In genomic region chr10:80987709-80988441, GRCm38 (mm10) we compare ENCODE assay signal across 8 mouse cellular contexts. TPM values are rescaled to one million over a fixed set of nuclear protein-coding genes. Genes with fewer than 3 reads are reported as not detected.
DNase-seq lines count a peak whose midpoint lies in the region; ATAC-seq lines count a peak whose summit lies in the region.

No protein-coding gene starts in this region.

- H3K4me1 ChIP-seq in forebrain, embryonic 13.5 days = peaks cover 11% of the 10 kb centered on the region

- no peak overlapping the region for H3K9ac ChIP-seq in forebrain, embryonic 13.5 days

- peaks cover 61% of the 10 kb centered on the region for H3K27me3 ChIP-seq in forebrain, embryonic 13.5 days

- WGBS in forebrain, embryonic 13.5 days = 10% methylated on average over 10 of the region's 10 CpGs

- H3K4me3 ChIP-seq in forebrain, embryonic 13.5 days = no peak overlapping the region

- no peak overlapping the region for H3K27ac ChIP-seq in forebrain, embryonic 13.5 days

- H3K4me2 ChIP-seq in forebrain, embryonic 13.5 days = no peak overlapping the region

- H3K9me3 ChIP-seq in forebrain, embryonic 13.5 days (replicated peaks) = no peaks in the 10 kb centered on the region

- H3K36me3 ChIP-seq in forebrain, embryonic 13.5 days (ENCODE audit: poor library complexity, severe bottlenecking) = no peaks in the 10 kb centered on the region

- peak; percentile 87 for ATAC-seq in forebrain, embryonic 13.5 days

- DNase-seq in MN1 (ENCODE audit: low spot score) = peak; percentile 89
- peak; percentile 79 for DNase-seq in cerebellum, adult 11 months
- DNase-seq in heart, postnatal 36 days = peak; percentile 85 to 87
- DNase-seq in layer of hippocampus, postnatal 10 days (ENCODE audit: low spot score in 2 of 2) = peak; percentile 78 to 80
- peak; percentile 93 for DNase-seq in lung, postnatal 36 days
- peak; percentile 61 for DNase-seq in retina, adult 2 months (ENCODE audit: low read depth, low spot score)
- DNase-seq in urinary bladder, adult 18-20 months (ENCODE audit: low spot score in 2 of 2) = peak; percentile 67 to 83

- intact Hi-C loops in heart, postnatal 36 days (cut with DNase I) = loop anchor here (1.0 kb wide), 1 partner anchor 60 kb away; no protein-coding TSS in a partner anchor

RNA-seq across cellular contexts. Expression of gene Gng7, which starts 26.9 kb away (rescaled TPM):
- 14.8 and 17.6 TPM in 2 replicates for polyA plus RNA-seq in forebrain, embryonic 13.5 days (2015; fragmentation: Nextera tagmentation; extraction: Ambion mirVana)
- total RNA-seq in heart, postnatal 36 days (2021) = under 1 TPM; 0.22 to 0.67 TPM
- total RNA-seq in layer of hippocampus, postnatal 10 days (2021) = 100 to 1,000 TPM; 145 to 156 TPM

RNA-seq across cellular contexts. Expression of gene Diras1, which starts 37.6 kb away (rescaled TPM):
- 13.4 and 15.0 TPM in 2 replicates for polyA plus RNA-seq in forebrain, embryonic 13.5 days (2015; fragmentation: Nextera tagmentation; extraction: Ambion mirVana)
- total RNA-seq in heart, postnatal 36 days (2021) = not detected
- 100 to 1,000 TPM in 1 of 2 experiments, 10 to 100 TPM in 1; 92.4 to 110 TPM for total RNA-seq in layer of hippocampus, postnatal 10 days (2021)

RNA-seq across cellular contexts. Expression of gene Slc39a3, which starts 49.4 kb away (rescaled TPM):
- 33.4 and 37.8 TPM in 2 replicates for polyA plus RNA-seq in forebrain, embryonic 13.5 days (2015; fragmentation: Nextera tagmentation; extraction: Ambion mirVana)
- total RNA-seq in heart, postnatal 36 days (2021) = 10 to 100 TPM; 14.5 to 14.6 TPM
- total RNA-seq in layer of hippocampus, postnatal 10 days (2021) = 10 to 100 TPM; 57.3 to 66.0 TPM

RNA-seq across cellular contexts. Expression of gene Gadd45b, which starts 58.0 kb away (rescaled TPM):
- 4.9 and 5.1 TPM in 2 replicates for polyA plus RNA-seq in forebrain, embryonic 13.5 days (2015; fragmentation: Nextera tagmentation; extraction: Ambion mirVana)
- 10 to 100 TPM; 11.0 to 18.7 TPM for total RNA-seq in heart, postnatal 36 days (2021)
- total RNA-seq in layer of hippocampus, postnatal 10 days (2021) = 10 to 100 TPM; 12.1 to 14.4 TPM

Comparison
In these comparisons a context has a peak if more than half of its experiments do, and no peak if none do; other contexts are left out.
1. RNA of gene Gng7, which starts 26.9 kb away (total RNA-seq): 145 to 156 TPM in layer of hippocampus, postnatal 10 days; 0.22 to 0.67 TPM in heart, postnatal 36 days; every median in the first group is over 10 times any median in the second.
2. RNA of gene Diras1, which starts 37.6 kb away (total RNA-seq): 92.4 to 110 TPM in layer of hippocampus, postnatal 10 days; not detected in heart, postnatal 36 days; every median in the first group is over 10 times any median in the second.
3. Peak in every context shown above with its lines, with median percentiles within 50 percentile points of each other: DNase-seq.